ENCODE assay signal across 13 mouse cellular contexts in the genomic region with DNA sequence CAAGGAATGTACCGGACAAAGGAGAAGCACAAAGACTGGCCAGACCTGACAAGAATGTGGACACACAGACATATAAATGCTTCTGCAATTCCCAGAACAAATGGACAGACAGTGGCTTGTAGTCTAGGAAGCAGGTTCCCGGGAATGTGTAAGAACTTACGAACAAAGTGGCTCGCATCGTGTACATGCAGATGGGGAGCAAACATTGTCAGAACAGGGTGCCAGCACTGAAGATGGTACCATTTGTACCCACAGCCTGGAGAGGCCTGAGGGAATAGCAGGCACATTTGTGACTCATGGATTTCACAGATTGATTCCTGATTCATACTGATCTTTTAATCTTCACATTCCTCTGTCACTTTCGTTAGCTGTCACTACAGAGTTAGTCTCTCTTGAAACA.
"Had no signal": no experiment of that assay in that cellular context is flagged by ENCODE, and none has a peak within 500 bp of the region (broad histone marks: within the 10 kb centered on the region; RNA-seq: fewer than 3 reads in every experiment).

No protein-coding gene starts in this region.

- H3K36me3 ChIP-seq: limb, embryonic 15.5 days; liver, embryonic 12.5 days; midbrain, embryonic 10.5 days; neural tube, embryonic 12.5 days; stomach, embryonic 15.5 days had no signal

- H3K9me3 ChIP-seq: limb, embryonic 15.5 days; liver, embryonic 12.5 days; midbrain, embryonic 10.5 days; neural tube, embryonic 12.5 days; stomach, embryonic 15.5 days had no signal

- H3K4me2 ChIP-seq: limb, embryonic 15.5 days; liver, embryonic 12.5 days; lung, embryonic 14.5 days; neural tube, embryonic 12.5 days; stomach, embryonic 15.5 days had no signal

- H3K27me3 ChIP-seq: limb, embryonic 15.5 days; liver, embryonic 12.5 days; neural tube, embryonic 12.5 days; stomach, embryonic 15.5 days had no signal

- H3K4me3 ChIP-seq: limb, embryonic 15.5 days; liver, embryonic 12.5 days; midbrain, embryonic 10.5 days; neural tube, embryonic 12.5 days; stomach, embryonic 15.5 days had no signal

- H3K9ac ChIP-seq: limb, embryonic 15.5 days; liver, embryonic 12.5 days; lung, embryonic 14.5 days; neural tube, embryonic 12.5 days; stomach, embryonic 15.5 days had no signal

- H3K27ac ChIP-seq: limb, embryonic 15.5 days; liver, embryonic 12.5 days; midbrain, embryonic 10.5 days; neural tube, embryonic 12.5 days; stomach, embryonic 15.5 days had no signal

- ATAC-seq: intestine, embryonic 16.5 days; liver, embryonic 12.5 days had no signal

- H3K4me1 ChIP-seq: limb, embryonic 15.5 days; liver, embryonic 12.5 days; midbrain, embryonic 10.5 days; neural tube, embryonic 12.5 days; stomach, embryonic 15.5 days had no signal

- DNase-seq: kidney, adult 8-10 months; kidney, postnatal 36 days; lung, embryonic 14.5 days; lung, postnatal 10 days; lung, postnatal 4 days; midbrain, embryonic 14.5 days; thymus, postnatal 4 days had no signal
